Mouse (Mus musculus): ENCODE measurements around the gene Crtc3. TPM values are rescaled to one million over a fixed set of nuclear protein-coding genes. Genes with fewer than 3 reads are reported as not detected.

Gene Crtc3
- total and polyA plus RNA-seq, 3 experiments: 4.2 to 15.8 TPM; not detected in 1

DNA sequence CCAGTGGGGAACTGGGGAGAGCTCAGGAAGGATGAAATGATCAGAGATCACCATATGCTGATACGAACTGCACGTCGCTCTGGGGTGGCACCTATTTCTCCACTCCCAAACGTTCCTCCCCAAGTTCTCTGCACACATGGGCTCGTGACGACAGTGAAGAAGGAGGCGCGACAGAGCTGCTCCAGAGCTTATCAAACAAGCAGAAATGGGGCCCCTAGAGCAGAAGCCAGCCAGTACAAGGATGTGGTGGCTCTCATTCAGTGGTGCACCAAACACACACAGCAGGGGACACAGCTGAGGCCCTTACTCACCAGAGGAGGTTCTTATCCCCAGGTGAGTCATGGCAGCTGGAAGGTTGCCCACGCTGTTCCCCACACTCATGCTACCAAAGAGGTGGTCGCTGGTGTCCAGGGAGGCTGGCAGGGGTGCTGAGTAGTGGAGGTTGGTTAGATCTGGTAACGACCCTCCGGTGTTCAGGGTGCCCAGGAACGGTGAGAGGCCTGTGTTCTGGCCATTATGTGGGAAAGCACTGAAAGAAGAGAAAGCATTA lies 90.2 kb downstream of the Crtc3 start:
- H3K4me1 ChIP-seq (ENCODE audit: control insufficient read depth in 1 of 2, insufficient read depth in 2 of 2, low read length in 2 of 2): no peaks in the 10 kb centered on the region
- no peaks in the 10 kb centered on the region for H3K79me2 ChIP-seq (ENCODE audit: control insufficient read depth, insufficient read depth, low read length, poor library complexity)
- DNase-seq (ENCODE audit: low read depth, low spot score): peak; percentile 23
- H3K9me3 ChIP-seq (replicated peaks; ENCODE audit: insufficient read depth, low read length): no peaks in the 10 kb centered on the region
- no peaks in the 10 kb centered on the region for H3K27me3 ChIP-seq (ENCODE audit: control insufficient read depth in 1 of 2, insufficient read depth in 2 of 2, low read length in 2 of 2)
- no peak for TF ChIP-seq MAZ (IDR thresholded peaks at IDR 0.05; ENCODE audit: low read depth, low read length)
- no peak for TF ChIP-seq EP300 (IDR thresholded peaks at IDR 0.05; ENCODE audit: low read depth in 1 of 2, low read length in 2 of 2)
- no peak for TF ChIP-seq RCOR1 (IDR thresholded peaks at IDR 0.05; ENCODE audit: low read depth, low read length)
- no peak for TF ChIP-seq MAFK (IDR thresholded peaks at IDR 0.05; ENCODE audit: borderline replicate concordance, low read depth, low read length)
- no peak for TF ChIP-seq ETS1 (IDR thresholded peaks at IDR 0.05; ENCODE audit: low read depth, low read length)
- no peak for TF ChIP-seq E2F4 (IDR thresholded peaks at IDR 0.05; ENCODE audit: borderline replicate concordance, low read depth, low read length)
- no peak for TF ChIP-seq GATA1 (IDR thresholded peaks at IDR 0.05; ENCODE audit: low read depth, low read length)
- TF ChIP-seq RAD21 (IDR thresholded peaks at IDR 0.05; ENCODE audit: low read depth, low read length): no peak
- TF ChIP-seq MYC (IDR thresholded peaks at IDR 0.05; ENCODE audit: low read depth, low read length): no peak
- no peak for TF ChIP-seq TBP (IDR thresholded peaks at IDR 0.05; ENCODE audit: low read depth, low read length)
- no peak for TF ChIP-seq HCFC1 (IDR thresholded peaks at IDR 0.05; ENCODE audit: low read depth, low read length)
- no peak for TF ChIP-seq BHLHE40 (IDR thresholded peaks at IDR 0.05; ENCODE audit: borderline replicate concordance, low read depth, low read length)
- no peak for TF ChIP-seq POLR2A (IDR thresholded peaks at IDR 0.05; ENCODE audit: control insufficient read depth in 1 of 2, insufficient read depth in 1 of 2, low read depth in 1 of 2, low read length in 2 of 2, poor library complexity in 1 of 2)
- no peak for TF ChIP-seq USF1 (IDR thresholded peaks at IDR 0.05; ENCODE audit: low read depth, low read length)
- no peak for TF ChIP-seq NELFE (IDR thresholded peaks at IDR 0.05; ENCODE audit: low read depth, low read length)
- H3K36me3 ChIP-seq (ENCODE audit: control insufficient read depth in 1 of 2, insufficient read depth in 2 of 2, low read length in 2 of 2): no peaks in the 10 kb centered on the region
- no peak overlapping the region for H3K27ac ChIP-seq (ENCODE audit: control insufficient read depth, low read depth, low read length)
- H3K4me3 ChIP-seq (ENCODE audit: control insufficient read depth in 1 of 2, insufficient read depth in 1 of 2, low read depth in 2 of 2, low read length in 2 of 2): no peak overlapping the region
- no peak overlapping the region for H3K9ac ChIP-seq (ENCODE audit: control insufficient read depth, low read depth, low read length, poor library complexity, severe bottlenecking)

DNA sequence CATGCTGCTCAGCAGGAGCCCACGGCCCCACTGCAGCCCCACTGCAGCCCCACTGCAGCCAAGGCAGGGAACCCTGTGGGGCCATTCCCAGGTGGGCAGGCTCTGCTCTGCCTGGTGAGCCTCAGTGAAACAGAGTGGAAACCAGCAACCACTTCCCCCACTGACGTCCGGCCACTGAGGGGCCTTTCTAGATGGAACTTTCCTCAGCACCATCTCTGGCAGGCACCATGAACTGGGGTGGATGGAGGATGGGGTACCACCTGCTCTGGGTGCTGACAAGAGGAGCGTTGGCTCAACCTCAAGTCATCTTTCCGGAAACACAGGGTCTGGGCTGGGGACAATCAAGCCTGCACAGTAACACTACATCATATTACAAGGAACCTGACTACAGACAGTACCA lies 90.8 kb downstream of the Crtc3 start:
- H3K79me2 ChIP-seq (ENCODE audit: control insufficient read depth, insufficient read depth, low read length, poor library complexity): no peaks in the 10 kb centered on the region
- no peaks in the 10 kb centered on the region for H3K9me3 ChIP-seq (replicated peaks; ENCODE audit: insufficient read depth, low read length)
- no peak overlapping the region for H3K4me3 ChIP-seq (ENCODE audit: control insufficient read depth in 1 of 2, insufficient read depth in 1 of 2, low read depth in 2 of 2, low read length in 2 of 2)
- H3K27ac ChIP-seq (ENCODE audit: control insufficient read depth, low read depth, low read length): no peak overlapping the region
- no peak overlapping the region for H3K9ac ChIP-seq (ENCODE audit: control insufficient read depth, low read depth, low read length, poor library complexity, severe bottlenecking)
- TF ChIP-seq NELFE (IDR thresholded peaks at IDR 0.05; ENCODE audit: low read depth, low read length): no peak
- no peak for TF ChIP-seq ZC3H11A (IDR thresholded peaks at IDR 0.05; ENCODE audit: low read depth, low read length)
- TF ChIP-seq POLR2AphosphoS2 (IDR thresholded peaks at IDR 0.05; ENCODE audit: low read length): no peak
- TF ChIP-seq MAZ (IDR thresholded peaks at IDR 0.05; ENCODE audit: low read depth, low read length): no peak
- no peak for TF ChIP-seq CHD2 (IDR thresholded peaks at IDR 0.05; ENCODE audit: low read length)
- no peak for TF ChIP-seq POLR2A (IDR thresholded peaks at IDR 0.05; ENCODE audit: control insufficient read depth in 1 of 2, insufficient read depth in 1 of 2, low read depth in 1 of 2, low read length in 2 of 2, poor library complexity in 1 of 2)
- no peak for TF ChIP-seq UBTF (IDR thresholded peaks at IDR 0.05; ENCODE audit: borderline replicate concordance, insufficient read depth, low read depth, low read length)
- no peak for TF ChIP-seq ZMIZ1 (IDR thresholded peaks at IDR 0.05; ENCODE audit: low read depth, low read length)
- no peak for TF ChIP-seq MAFK (IDR thresholded peaks at IDR 0.05; ENCODE audit: borderline replicate concordance, low read depth, low read length)
- no peak for TF ChIP-seq JUND (IDR thresholded peaks at IDR 0.05; ENCODE audit: low read depth, low read length)
- no peak for TF ChIP-seq ETS1 (IDR thresholded peaks at IDR 0.05; ENCODE audit: low read depth, low read length)
- TF ChIP-seq KAT2A (conservative IDR thresholded peaks at IDR 0.05; ENCODE audit: low read depth, low read length): no peak
- TF ChIP-seq USF2 (IDR thresholded peaks at IDR 0.05; ENCODE audit: borderline replicate concordance in 1 of 2, insufficient read depth in 1 of 2, low read depth in 1 of 2, low read length in 2 of 2): no peak
- TF ChIP-seq MEF2A (IDR thresholded peaks at IDR 0.05; ENCODE audit: extremely low read depth, insufficient replicate concordance, low read depth, low read length, poor library complexity, severe bottlenecking): no peak
- no peaks in the 10 kb centered on the region for H3K36me3 ChIP-seq (ENCODE audit: control insufficient read depth in 1 of 2, insufficient read depth in 2 of 2, low read length in 2 of 2)
- no peaks in the 10 kb centered on the region for H3K4me1 ChIP-seq (ENCODE audit: control insufficient read depth in 1 of 2, insufficient read depth in 2 of 2, low read length in 2 of 2)
- DNase-seq (ENCODE audit: low read depth, low spot score): no peak
- no peaks in the 10 kb centered on the region for H3K27me3 ChIP-seq (ENCODE audit: control insufficient read depth in 1 of 2, insufficient read depth in 2 of 2, low read length in 2 of 2)
